Mouse (Mus musculus): Measurements from ENCODE around the gene Kansl2.

DNA sequence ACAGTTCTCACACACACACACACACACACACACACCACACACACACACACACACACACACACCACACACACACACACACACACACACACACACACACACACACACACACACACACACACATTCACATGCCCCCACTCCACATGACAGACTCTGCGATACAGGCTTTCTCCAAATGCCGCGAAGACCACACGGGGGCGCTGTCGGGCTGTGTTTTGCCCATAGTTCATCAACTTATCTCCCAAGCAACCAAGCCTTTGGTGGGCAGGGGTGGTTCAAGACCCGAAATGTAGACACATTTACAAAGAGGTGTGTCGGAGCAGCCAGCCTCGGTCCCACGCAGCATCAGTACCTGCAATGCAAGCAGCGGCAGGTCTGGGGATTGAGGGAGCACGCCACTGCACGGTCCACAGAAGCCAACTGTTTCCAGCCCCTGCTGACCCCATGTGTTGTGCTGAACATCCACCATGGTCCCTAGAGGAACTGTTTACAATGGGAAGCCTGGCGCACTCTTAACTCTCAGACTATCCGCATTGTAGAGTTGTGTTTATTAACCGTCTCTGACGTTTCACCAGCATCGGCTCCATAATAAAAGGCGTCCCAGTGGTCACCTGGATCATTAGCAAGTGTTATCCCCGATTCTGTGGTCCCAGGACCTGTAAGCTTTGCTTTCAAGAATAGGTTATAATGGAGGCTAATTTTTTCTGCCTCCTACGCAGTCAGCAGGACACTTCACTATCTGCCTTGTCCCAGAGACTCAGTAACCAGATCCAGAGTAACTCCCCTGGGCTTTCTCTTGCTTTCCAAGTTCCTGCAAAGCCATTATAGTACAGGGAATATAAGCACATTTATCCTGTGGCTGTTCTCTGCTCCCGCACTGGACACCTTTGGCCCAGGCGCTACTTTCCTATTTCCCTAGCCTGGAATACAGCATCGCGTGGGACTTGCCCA lies 23.4 kb downstream of the Kansl2 start:
- no peak for TF ChIP-seq POLR2A (IDR thresholded peaks at IDR 0.05; ENCODE audit: borderline replicate concordance, extremely low read depth, low read depth, low read length)
- TF ChIP-seq CTCF (IDR thresholded peaks at IDR 0.05; ENCODE audit: insufficient read depth, low read length) = peak; percentile 84
